Mouse (Mus musculus): ENCODE data around the gene Asb4.

- TF ChIP-seq CTCF (IDR thresholded peaks at IDR 0.05; ENCODE audit: borderline replicate concordance, extremely low read depth, insufficient read depth, insufficient read length) = no peak
- TF ChIP-seq POLR2A (IDR thresholded peaks at IDR 0.05; ENCODE audit: borderline replicate concordance, extremely low read depth, insufficient read depth, insufficient read length, poor library complexity, severe bottlenecking) = no peak
Observed at GRCm38 (mm10) chr6:5390952-5391351, 7.8 kb downstream of the Asb4 start.
